Mouse (Mus musculus): ENCODE measurements around the gene Gm37240. TPM values are rescaled to one million over a fixed set of nuclear protein-coding genes. Genes with fewer than 3 reads are reported as not detected.
"Not testable (repeated sequence)": the region's sequence is repeated elsewhere in the genome, so short reads cannot be mapped to it uniquely, and the experiment has no call there.

Gene Gm37240
- polyA plus RNA-seq, 2 experiments from 2014 or later, result 3.6 to 5.5 TPM

GRCm38 (mm10) chr3:84655785-84656150 is 1231.5 kb downstream of the Gm37240 start:
- ATAC-seq, result not testable (repeated sequence)

DNA sequence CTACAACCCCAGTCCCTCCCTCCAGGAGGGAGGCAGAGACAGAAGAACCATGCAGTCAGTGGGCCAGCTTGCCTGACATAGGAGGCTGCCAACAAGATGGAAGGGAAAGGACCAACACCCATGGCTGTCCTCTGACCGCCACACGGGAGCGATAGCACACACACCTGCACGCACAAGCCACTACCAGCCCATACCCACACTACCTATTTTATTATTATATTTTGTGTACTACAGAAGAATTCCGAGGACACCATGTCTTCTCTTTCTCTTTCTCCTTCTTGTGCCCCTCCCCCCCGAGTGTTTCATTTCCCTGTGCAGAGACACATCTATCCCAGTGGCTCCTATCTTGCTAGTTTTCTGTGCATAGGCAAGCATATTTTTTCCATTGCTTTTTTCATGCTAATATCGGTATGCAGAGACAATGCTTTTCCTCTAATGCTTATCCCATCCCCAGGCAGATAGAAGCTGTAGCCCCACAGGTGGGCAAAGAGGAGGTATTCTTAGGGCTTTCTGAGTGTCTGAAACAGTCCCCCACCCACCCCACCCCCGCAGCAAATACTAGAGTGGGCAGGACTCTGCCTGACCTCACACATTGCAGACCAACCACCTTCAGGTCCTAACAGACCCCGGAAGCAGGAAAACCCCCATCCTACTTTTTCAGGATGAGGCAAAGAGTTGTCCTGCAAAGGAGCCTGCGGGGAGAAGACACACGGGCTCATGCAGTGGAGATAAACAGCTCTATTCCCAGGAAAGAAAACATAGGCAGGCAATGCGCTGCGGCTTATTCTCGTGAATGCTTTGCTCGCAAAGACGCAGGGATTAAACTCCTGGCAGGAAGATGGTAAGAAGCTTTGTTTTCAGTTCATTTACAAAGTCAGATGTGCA is 1232.2 kb downstream of the Gm37240 start:
- ATAC-seq, result no peak

DNA sequence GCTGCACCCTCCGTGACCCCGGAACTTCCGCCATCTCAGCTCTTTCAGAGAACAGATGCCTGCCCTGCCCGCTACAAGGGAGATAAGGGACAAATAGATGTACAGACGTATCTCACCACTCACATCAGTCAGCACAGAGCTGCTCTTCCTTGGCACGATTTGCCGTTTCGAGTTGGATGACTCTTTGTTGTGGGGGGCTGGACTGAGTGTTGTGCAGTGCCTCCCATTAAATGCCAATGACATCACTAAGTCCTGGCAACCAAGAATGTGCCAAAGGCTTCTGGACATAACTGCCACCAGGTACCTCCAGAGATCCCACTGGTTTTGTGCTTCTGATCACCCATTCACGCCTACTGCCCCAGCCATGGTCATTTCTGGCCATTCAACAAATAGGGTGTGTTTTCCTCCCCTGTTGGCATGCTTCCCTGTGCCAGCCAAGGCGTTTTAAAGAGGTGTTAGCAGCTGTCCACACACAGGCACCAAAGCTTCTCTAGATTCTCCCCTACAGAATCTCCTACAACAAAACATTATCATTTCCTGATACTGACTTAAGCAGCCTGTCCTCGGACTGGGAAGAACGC is 1233.0 kb downstream of the Gm37240 start:
- ATAC-seq, result peak; percentile 90

GRCm38 (mm10) chr3:84653557-84654245 is 1233.6 kb downstream of the Gm37240 start:
- ATAC-seq, result peak; percentile 40

GRCm38 (mm10) chr3:84652643-84653556 is 1234.4 kb downstream of the Gm37240 start:
- no peak for ATAC-seq

DNA sequence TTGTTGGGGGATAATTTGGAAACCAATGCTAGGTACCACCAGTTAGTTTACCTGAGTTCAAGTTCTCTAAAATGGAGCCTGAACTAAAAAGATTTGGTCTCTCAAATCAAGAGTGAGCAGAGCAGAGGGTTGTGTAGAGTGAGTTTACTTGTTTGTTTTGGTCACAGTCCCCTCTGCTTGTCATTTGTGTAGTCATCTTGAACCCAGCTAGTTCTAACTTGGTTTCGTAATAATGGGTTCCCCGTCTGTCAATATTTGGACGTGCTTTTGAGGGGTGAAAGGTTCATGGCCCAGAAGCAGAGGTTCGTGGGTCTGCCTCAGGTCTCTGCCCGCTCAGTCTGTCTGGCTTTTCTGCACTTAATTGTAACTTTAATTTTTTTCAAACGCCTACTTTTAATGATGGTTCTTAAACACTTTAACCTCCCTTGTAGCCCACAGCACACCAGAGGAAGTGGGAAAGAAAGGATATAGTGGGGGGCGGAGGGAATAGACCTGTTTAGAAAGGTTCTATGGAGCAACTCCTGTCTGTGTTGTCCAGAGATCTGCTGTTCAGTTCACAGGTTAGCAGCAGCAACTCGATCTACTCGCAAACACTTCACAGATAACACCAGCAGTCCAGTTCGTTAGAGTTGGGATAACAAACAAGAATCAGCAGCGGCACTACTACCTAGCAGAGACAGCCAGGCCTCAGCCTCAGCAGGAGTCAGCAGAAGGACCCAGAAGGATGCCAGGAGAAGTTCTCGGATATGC is 1237.6 kb downstream of the Gm37240 start:
- no peak for ATAC-seq

DNA sequence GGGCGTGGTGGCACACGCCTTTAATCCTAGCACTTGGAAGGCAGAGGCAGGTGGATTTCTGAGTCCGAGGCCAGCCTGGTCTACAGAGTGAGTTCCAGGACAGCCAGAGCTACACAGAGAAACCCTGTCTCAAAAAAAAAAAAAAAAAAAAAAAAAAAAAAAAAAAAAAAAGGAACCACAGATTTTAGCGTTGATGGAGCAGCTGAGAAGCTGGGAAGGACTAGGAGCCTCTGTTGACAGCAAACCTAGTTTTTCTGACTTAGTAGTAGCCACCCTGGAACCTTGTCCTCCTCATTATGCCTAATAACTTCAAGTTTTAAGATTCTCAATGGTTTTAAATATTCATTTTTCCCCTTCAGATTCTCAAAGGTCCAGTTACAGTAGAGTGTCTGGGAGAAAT is 1239.2 kb downstream of the Gm37240 start:
- not testable (repeated sequence) for ATAC-seq

GRCm38 (mm10) chr3:84647616-84648015 is 1239.7 kb downstream of the Gm37240 start:
- no peak for ATAC-seq

- no peak for ATAC-seq
Measured at GRCm38 (mm10) chr3:84646331-84646845, 1240.9 kb downstream of the Gm37240 start.

- no peak for ATAC-seq
Measured at GRCm38 (mm10) chr3:84646007-84646290, 1241.4 kb downstream of the Gm37240 start.

DNA sequence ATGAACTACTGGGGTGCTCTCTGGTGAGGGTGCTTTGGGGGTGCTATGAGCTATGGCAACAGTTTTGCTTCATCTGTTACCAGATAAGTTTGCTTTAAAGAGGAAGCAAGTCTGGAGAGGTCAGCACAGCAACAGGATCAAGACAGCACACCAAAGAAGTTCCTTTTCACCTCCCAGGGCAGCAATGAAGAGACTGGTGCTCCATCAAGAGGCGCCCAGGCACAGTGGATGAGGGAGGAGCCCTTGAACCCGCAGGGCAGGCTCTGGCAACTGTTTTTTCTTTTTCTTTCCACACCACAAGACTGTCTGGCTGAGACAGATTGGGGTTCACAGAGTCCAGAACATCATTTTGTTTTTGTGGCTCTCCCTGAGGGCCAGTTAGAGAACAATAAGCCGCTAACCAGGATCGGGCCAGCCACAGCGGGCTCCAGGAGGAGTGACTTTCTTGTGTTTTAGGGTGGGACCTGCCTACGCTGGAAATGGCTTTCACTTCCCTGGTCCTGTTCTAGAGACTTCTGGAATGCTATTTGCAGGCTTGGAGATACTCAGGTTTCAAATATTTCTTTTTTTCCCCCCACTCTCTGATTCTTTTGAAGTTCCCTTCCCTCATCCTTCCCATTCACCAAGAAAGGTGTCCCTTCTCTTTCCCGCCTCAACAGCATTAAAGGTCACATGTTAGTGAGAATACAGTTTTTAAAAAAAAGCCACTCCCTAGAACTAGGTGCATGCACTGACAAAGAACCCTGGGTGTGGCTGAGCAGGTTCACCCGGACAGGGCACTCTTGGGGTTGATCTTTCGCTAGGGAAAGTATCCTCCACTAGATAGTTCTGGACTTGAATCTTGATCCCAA is 1241.9 kb downstream of the Gm37240 start:
- ATAC-seq, result no peak

DNA sequence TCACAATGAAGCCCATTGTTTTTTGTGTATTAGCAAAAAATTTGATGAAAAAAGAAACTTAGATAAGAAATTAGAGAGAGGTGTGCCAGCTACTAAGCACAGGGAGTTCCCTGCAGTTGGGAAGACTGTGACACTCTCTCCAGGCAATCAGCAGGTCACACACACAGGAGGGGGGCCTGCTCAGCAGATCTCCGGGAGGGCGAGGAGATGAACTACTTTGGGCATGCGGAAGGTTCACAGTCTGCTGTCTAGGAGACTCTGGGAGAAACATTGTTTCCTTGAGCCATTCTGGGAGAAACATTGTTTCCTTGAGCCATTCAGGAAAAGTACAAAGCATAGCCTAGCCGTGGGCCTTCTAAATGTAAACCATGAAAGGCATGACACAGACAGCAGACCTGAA is 1244.4 kb downstream of the Gm37240 start:
- no peak for ATAC-seq

DNA sequence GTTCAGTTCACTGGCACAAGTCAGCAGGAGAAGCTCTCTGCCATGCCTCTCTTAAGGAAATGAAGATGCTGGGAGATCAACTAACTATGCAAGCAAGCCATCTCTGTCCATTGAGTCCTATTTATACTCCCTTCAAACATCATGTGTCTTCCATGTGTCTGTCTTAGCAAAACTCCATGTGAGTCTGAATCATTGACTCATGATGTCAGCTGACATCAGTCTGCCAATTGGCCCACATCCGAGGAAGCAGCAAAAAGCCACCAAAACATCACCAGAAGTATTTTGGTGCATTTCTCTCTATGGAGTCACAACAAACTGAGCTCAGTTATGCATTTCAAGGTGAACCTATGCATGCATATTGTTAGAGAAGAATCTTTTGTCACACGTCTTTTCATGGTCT is 1245.9 kb downstream of the Gm37240 start:
- no peak for ATAC-seq

GRCm38 (mm10) chr3:84640536-84640935 is 1246.8 kb downstream of the Gm37240 start:
- no peak for ATAC-seq

- no peak for ATAC-seq
Measured at GRCm38 (mm10) chr3:84639767-84640500, 1247.4 kb downstream of the Gm37240 start.

GRCm38 (mm10) chr3:84638858-84639257 is 1248.5 kb downstream of the Gm37240 start:
- ATAC-seq, result no peak

DNA sequence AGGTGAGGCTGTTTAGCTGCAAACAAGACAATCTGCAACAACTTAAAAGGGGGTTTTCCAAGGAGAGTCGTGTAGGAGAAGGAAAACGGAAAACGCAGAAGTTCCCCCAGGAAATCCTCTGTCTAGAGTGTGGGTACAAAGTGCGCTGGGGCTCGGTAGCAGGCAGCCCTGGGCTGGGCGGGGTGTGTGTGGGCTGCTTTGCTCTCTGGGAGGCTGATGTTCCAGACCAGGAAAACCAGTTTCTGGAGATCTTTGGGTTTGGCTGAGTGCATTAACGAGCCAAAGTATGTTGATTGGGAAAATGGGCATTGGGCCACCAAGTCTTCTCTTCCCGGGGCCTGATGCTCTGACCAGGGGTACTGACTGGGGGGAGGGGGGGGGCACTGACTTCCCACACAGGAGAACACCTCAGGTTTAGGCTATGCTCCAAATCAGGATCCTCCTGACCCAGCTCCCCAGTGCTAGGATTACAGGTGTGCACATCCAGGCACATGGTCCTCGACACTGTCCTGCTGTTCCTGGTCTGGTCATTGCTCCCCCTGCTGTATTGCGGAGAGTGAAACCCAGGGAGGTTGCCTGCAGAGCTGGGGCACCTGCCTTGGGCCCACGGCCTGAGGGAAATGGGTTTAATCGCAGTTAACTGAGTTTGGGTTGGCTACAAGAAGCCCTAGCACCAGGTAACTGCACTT is 1249.3 kb downstream of the Gm37240 start:
- peak; percentile 34 for ATAC-seq

GRCm38 (mm10) chr3:84637095-84637494 is 1250.2 kb downstream of the Gm37240 start:
- no peak for ATAC-seq

DNA sequence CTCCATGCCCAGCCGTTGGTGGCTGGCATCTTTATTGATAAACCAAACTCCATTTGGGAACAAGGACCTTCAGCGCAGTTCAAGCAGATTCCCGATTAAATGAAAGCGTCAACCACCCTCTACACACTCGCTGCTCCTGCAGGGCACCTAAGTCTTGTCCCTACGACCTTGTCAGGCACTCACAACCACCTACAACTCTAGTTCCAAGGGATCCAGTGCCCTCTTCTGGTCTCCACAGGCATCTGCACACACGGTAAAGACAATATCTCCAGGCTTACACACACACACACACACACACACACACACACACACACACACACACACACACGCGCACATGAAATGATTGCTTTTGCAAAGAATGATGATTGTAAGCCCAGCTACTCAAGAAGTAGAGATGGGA is 1255.7 kb downstream of the Gm37240 start:
- no peak for ATAC-seq

Measured in CD4-positive, CD25-positive, alpha-beta regulatory T cell, adult 4 months (primary cell).